Mouse (Mus musculus): ENCODE measurements around the gene Gpnmb. TPM values are rescaled to one million over a fixed set of nuclear protein-coding genes. Genes with fewer than 3 reads are reported as not detected.

Gene Gpnmb
- polyA plus RNA-seq, 1 experiment from 2014 or later = 0.11 TPM

DNA sequence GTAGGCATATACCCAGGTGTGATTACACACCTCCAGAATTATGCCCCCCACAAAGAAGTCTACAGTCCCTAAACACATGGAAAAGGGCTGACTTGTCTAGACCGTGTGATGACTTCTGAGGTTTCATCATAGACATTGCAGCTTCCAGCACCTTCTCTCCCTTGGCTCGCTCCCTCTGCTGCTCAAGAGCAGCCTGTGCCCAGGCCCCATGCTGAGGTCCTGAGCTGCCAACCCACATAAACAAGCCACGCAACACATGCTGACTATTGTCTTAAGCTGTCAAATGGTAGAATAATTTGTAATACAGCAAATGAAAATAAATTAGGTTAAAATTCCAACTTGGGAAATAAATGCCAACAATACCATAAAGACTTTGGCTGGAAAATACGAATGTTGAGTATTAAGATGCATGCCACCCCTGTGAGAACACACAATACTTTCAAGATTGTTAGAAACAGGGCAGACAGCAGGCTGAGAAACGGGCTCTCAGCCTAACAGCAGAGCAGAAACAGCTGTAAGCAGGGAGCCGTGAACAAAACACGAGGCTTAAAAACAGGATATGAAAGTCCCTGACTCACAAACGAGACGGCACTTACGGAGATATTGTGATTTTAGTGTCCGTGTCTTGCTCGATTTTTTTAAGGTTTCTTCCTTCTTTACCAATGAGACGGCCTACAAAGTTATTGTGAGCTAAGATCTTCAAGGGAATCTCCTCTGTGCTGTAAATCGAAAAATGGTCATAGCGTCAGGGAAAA lies 70.6 kb downstream of the Gpnmb start:
- H3K27ac ChIP-seq = no peak overlapping the region
- no peaks in the 10 kb centered on the region for H3K4me1 ChIP-seq (replicated peaks)
- peaks cover 72% of the 10 kb centered on the region for H3K36me3 ChIP-seq
- ATAC-seq = no peak
- no peaks in the 10 kb centered on the region for H3K27me3 ChIP-seq
- H3K9ac ChIP-seq (replicated peaks) = no peak overlapping the region
- H3K4me2 ChIP-seq (replicated peaks) = no peak overlapping the region
- WGBS = 91% methylated on average over 15 of the region's 15 CpGs
- no peak overlapping the region for H3K4me3 ChIP-seq (replicated peaks)
- H3K9me3 ChIP-seq = no peaks in the 10 kb centered on the region

DNA sequence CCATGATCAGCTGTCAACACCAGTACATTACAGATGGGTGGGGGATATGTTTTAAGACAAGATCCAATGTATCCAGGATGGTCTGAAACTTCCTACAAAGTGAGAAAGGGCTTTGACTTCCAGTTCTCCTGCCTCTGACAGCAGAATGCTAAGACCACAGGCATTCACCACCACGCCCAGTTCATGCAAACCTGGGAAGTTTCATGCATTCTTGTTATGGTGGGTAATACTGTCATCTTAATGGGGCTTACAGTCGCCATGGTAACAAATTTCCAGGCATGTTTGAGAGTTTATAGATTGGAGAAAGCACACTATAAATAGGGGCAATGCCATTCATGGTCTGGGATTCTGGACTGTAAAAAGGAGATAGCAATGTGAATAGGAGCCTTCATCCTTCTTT lies 72.8 kb downstream of the Gpnmb start:
- Histone ChIP-seq H3K4me1 (replicated peaks) (no peaks in the 10 kb centered on the region), H3K4me2 (replicated peaks) (no peak overlapping the region), H3K4me3 (replicated peaks) (no peak overlapping the region), H3K27me3 (no peaks in the 10 kb centered on the region), H3K9me3 (no peaks in the 10 kb centered on the region), H3K36me3 (peaks cover 54% of the 10 kb centered on the region), H3K9ac (replicated peaks) (no peak overlapping the region), H3K27ac (no peak overlapping the region)
- 88% methylated on average over 2 of the region's 2 CpGs for WGBS
- ATAC-seq = no peak

DNA sequence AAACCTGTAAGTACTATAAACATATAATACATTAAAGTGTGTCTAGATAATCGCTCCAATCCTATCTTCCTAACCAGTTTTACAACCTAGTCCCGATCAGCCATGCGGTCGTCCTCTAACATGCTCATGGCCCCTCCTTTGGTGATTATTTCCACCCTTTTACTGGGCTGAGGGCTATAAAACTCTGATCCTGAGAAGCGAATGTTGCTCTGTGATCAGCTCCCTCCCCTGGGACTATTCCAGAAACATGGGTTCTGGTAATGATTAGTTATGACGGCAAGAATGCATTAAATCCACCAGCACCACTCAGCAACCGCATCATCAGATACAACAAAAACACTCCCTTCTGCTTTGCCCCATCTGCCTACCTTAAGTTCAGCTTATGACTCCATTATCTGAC lies 77.5 kb downstream of the Gpnmb start:
- Histone ChIP-seq H3K36me3 (peaks cover 35% of the 10 kb centered on the region), H3K4me3 (replicated peaks) (no peak overlapping the region), H3K9ac (replicated peaks) (no peak overlapping the region), H3K4me2 (replicated peaks) (no peak overlapping the region), H3K27ac (no peak overlapping the region), H3K9me3 (no peaks in the 10 kb centered on the region), H3K4me1 (replicated peaks) (no peaks in the 10 kb centered on the region), H3K27me3 (no peaks in the 10 kb centered on the region)
- ATAC-seq = no peak
- WGBS = 89% methylated on average over 7 of the region's 7 CpGs

DNA sequence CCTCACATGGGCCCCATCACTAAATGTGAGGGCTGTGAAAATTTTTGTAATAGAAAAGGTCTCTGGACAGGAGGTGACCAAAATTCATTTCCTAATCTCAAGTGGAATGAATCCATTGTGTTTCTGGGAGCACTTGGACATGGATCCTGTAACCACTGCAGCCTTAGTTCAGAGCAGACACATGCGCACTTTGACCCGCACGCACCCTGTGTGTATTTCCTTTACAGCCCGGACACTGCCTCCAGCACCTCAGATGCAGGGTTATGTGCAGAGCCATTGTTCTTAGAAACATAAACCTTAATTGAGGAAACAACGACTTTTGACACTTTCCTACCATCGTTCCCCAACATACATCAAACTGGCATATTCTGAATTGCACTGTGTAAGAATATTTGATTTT lies 78.1 kb downstream of the Gpnmb start:
- WGBS = 97% methylated on average over 6 of the region's 6 CpGs
- no peak overlapping the region for H3K9ac ChIP-seq (replicated peaks)
- ATAC-seq = no peak

DNA sequence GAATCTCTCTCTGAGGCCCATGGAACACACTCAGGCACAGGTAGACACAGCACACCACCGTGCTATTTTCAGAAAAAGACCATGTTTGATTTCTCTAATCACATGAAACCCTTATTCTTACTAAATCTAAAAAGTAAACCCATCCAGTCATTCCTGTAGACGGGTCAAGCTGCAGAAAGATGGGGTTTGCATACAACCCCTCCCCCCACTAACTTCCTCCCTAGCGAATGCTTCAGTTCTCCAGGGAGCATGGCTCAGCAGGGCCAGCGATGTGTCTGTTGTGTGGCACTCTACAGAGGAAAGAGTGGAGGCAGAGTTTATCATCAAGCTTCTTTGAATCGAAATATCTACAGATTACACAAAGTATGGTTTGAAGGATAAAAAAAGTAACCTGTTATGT lies 79.2 kb downstream of the Gpnmb start:
- Histone ChIP-seq H3K9me3 (no peaks in the 10 kb centered on the region), H3K9ac (replicated peaks) (no peak overlapping the region), H3K4me1 (replicated peaks) (0 out of 2 replicates have a peak, but pooled peaks cover 5% of the 10 kb centered on the region), H3K36me3 (peaks cover 26% of the 10 kb centered on the region), H3K4me3 (replicated peaks) (no peak overlapping the region), H3K27me3 (no peaks in the 10 kb centered on the region), H3K27ac (no peak overlapping the region), H3K4me2 (replicated peaks) (no peak overlapping the region)
- WGBS = 84% methylated on average over 5 of the region's 5 CpGs
- no peak for ATAC-seq

More for the DNA sequence above, 78.1 kb downstream of the Gpnmb start:
- Histone ChIP-seq H3K36me3 (peaks cover 30% of the 10 kb centered on the region), H3K27me3 (no peaks in the 10 kb centered on the region), H3K4me2 (replicated peaks) (no peak overlapping the region), H3K4me3 (replicated peaks) (no peak overlapping the region), H3K9me3 (no peaks in the 10 kb centered on the region), H3K4me1 (replicated peaks) (0 out of 2 replicates have a peak, but pooled peaks cover under 1% of the 10 kb centered on the region), H3K27ac (no peak overlapping the region)

DNA sequence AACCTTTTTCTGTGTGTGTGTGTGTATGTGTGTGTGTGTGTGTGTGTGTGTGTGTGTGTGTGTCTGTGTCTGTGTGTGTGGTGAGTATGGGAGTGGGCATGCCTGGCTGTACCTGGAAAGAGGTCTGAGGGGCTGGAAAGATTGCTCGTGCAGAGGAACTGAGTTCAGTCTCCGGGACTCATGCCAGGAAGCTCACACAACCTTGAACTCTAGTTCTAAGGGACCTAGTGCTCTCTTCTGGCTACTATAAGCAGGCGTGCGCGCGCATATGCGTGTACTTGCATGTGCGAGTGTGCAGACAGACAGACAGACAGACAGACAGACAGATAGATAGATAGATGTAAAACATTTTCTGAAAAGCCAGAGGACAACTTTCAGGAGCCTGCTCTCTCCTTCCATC lies 79.9 kb downstream of the Gpnmb start:
- Histone ChIP-seq H3K9me3 (no peaks in the 10 kb centered on the region), H3K4me1 (replicated peaks) (0 out of 2 replicates have a peak, but pooled peaks cover 5% of the 10 kb centered on the region), H3K4me2 (replicated peaks) (no peak overlapping the region), H3K9ac (replicated peaks) (no peak overlapping the region), H3K36me3 (peaks cover 22% of the 10 kb centered on the region), H3K27ac (no peak overlapping the region), H3K4me3 (replicated peaks) (no peak overlapping the region), H3K27me3 (no peaks in the 10 kb centered on the region)
- 99% methylated on average over 8 of the region's 8 CpGs for WGBS
- no peak for ATAC-seq

DNA sequence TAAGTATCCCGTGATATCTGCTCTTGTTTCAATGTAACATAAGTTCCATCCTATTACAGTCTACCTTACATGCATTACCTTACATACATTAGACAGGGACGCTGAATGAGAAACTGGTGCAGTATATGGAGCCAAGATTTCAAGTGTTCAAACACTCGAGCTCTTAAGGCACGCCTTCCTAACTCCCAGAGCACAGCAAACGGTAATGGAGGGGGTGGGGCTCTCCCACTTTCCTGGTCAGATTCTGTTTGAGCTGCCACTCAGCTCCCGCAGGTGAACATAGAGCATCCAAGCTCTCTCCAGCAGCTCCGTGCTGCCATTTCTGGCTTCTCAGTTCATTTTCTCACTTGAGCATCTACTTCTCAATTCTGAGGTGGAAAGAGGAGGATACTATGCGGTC lies 82.1 kb downstream of the Gpnmb start:
- H3K4me3 ChIP-seq (replicated peaks) = no peak overlapping the region
- no peak for ATAC-seq
- no peak overlapping the region for H3K9ac ChIP-seq (replicated peaks)
- peaks cover 33% of the 10 kb centered on the region for H3K36me3 ChIP-seq
- no peak overlapping the region for H3K4me2 ChIP-seq (replicated peaks)
- 79% methylated on average over 8 of the region's 8 CpGs for WGBS
- no peak overlapping the region for H3K27ac ChIP-seq
- 0 out of 2 replicates have a peak, but pooled peaks cover 5% of the 10 kb centered on the region for H3K4me1 ChIP-seq (replicated peaks)
- no peaks in the 10 kb centered on the region for H3K9me3 ChIP-seq
- H3K27me3 ChIP-seq = no peaks in the 10 kb centered on the region

DNA sequence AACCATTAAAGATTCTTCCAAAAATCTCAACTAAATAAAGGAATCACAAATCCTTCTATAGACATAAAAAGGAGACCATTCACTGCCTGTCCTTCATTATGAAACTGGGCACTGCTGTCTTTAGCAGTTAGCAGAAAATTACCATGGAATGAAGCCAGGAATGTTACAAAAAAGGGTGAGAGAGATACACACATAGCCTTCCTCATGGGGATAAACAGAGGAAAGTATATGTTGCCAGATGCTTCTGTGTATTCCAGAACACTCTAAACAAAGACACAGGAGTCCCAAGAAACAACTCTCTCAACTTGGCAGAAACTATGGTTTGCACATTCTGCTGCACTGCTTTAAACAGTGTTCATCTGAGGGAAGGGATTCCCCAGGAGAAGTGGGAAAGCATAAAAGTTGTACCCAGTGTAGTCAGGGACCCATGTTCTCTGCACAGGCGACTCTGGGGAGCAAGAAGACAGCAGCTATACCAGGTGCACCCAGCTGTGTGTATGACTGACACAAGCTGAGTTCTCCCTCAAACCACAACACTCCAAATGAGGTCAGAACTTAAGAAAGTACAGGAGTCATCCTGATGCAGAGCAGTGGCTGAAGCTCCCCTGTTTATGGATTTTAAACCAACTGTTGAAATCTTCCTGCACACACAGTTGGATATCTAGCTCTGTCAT lies 83.3 kb downstream of the Gpnmb start:
- no peak overlapping the region for H3K27ac ChIP-seq
- no peak for ATAC-seq
- peaks cover 27% of the 10 kb centered on the region for H3K36me3 ChIP-seq
- H3K27me3 ChIP-seq = no peaks in the 10 kb centered on the region
- no peak overlapping the region for H3K9ac ChIP-seq (replicated peaks)
- WGBS = 80% methylated on average over 1 of the region's 1 CpGs
- H3K4me2 ChIP-seq (replicated peaks) = no peak overlapping the region
- H3K4me1 ChIP-seq (replicated peaks) = 0 out of 2 replicates have a peak, but pooled peaks cover 5% of the 10 kb centered on the region
- H3K9me3 ChIP-seq = no peaks in the 10 kb centered on the region
- H3K4me3 ChIP-seq (replicated peaks) = no peak overlapping the region

DNA sequence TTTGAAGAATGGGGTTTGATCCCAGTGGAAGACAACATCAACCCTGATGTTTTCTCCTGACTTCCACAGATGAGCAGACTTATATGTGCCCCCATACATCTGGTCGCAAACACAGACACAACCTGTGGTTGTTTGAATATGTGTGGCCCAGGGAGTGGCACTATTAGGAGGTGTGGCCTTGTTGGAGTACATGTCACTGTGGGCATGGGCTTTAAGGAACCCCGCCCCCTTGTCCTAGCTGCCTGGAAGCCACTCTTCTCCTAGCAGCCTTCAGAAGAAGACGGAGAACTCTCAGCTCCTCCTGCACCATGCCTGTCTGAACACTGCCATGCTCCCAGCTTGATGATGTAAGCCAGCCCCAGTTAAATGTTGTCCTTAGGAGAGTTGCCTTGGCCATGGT lies 84.0 kb downstream of the Gpnmb start:
- Histone ChIP-seq H3K4me2 (replicated peaks) (no peak overlapping the region), H3K9ac (replicated peaks) (no peak overlapping the region), H3K27me3 (no peaks in the 10 kb centered on the region), H3K9me3 (no peaks in the 10 kb centered on the region), H3K4me1 (replicated peaks) (0 out of 2 replicates have a peak, but pooled peaks cover 5% of the 10 kb centered on the region), H3K4me3 (replicated peaks) (no peak overlapping the region), H3K36me3 (peaks cover 30% of the 10 kb centered on the region), H3K27ac (no peak overlapping the region)
- no peak for ATAC-seq
- 98% methylated on average over 3 of the region's 3 CpGs for WGBS

Other genes starting within 250 kb of the Gpnmb start
- gene Tmem176a, start 195.6 kb upstream of the Gpnmb start, polyA plus RNA-seq (2015; fragmentation: Nextera tagmentation; extraction: Ambion mirVana) = 16.4 and 19.4 TPM in 2 replicates
- gene Tmem176b, start 195.1 kb upstream of the Gpnmb start, polyA plus RNA-seq (2015; fragmentation: Nextera tagmentation; extraction: Ambion mirVana) = 93.2 and 108 TPM in 2 replicates
- gene Aoc1, start 163.7 kb upstream of the Gpnmb start, polyA plus RNA-seq (2015; fragmentation: Nextera tagmentation; extraction: Ambion mirVana) = 0.09 TPM in 1 of 2 replicates, not detected in the other
- not detected in 2 replicates for gene 1600015I10Rik, start 106.7 kb upstream of the Gpnmb start, polyA plus RNA-seq (2015; fragmentation: Nextera tagmentation; extraction: Ambion mirVana)
- not detected in 2 replicates for gene Doxl2, start 61.6 kb upstream of the Gpnmb start, polyA plus RNA-seq (2015; fragmentation: Nextera tagmentation; extraction: Ambion mirVana)
- not detected in 2 replicates for gene Svs1, start 49.7 kb upstream of the Gpnmb start, polyA plus RNA-seq (2015; fragmentation: Nextera tagmentation; extraction: Ambion mirVana)
- 65.2 and 70.3 TPM in 2 replicates for gene Malsu1, start 37.2 kb downstream of the Gpnmb start, polyA plus RNA-seq (2015; fragmentation: Nextera tagmentation; extraction: Ambion mirVana)
- 53.7 and 57.8 TPM in 2 replicates for gene Igf2bp3, start 178.4 kb downstream of the Gpnmb start, polyA plus RNA-seq (2015; fragmentation: Nextera tagmentation; extraction: Ambion mirVana)
- gene Tra2a, start 227.5 kb downstream of the Gpnmb start, polyA plus RNA-seq (2015; fragmentation: Nextera tagmentation; extraction: Ambion mirVana) = 160 and 164 TPM in 2 replicates

Data from midbrain, embryonic 13.5 days (tissue).